Mouse (Mus musculus) heart, postnatal 36 days (tissue): Measurements from ENCODE around the gene 4430402I18Rik. TPM values are rescaled to one million over a fixed set of nuclear protein-coding genes. Genes with fewer than 3 reads are reported as not detected.
A peak's percentile ranks its signal among the peaks of the same experiment; 100 is the strongest.

Source experiments
- DNase-seq, 2 experiments: peaks; one replicate each; pipeline ENCODE4 v3.0.0; 2021 to 2022
- intact Hi-C: fragments of 180-260 bp; cut with DNase I; formaldehyde crosslinking; loops from one replicate; pipeline ENCODE4 v1.15.1; 2025
- total RNA-seq, 2 experiments: library from RNA; stranded (reverse); gene quantifications; 2 replicates each; pipeline ENCODE4 v1.2.3; 2021

The 4430402I18Rik gene
- total RNA-seq, 2 experiments from 2014 or later = 22.9 to 25.9 TPM

GRCm38 (mm10) chr19:28908186-28908585 lies 59.4 kb downstream of the 4430402I18Rik start:
- DNase-seq = no peak
- intact Hi-C loops = no loop called here

GRCm38 (mm10) chr19:28903536-28904119 lies 64.0 kb downstream of the 4430402I18Rik start:
- intact Hi-C loops = no loop called here
- DNase-seq = no peak

GRCm38 (mm10) chr19:28902806-28903205 lies 64.8 kb downstream of the 4430402I18Rik start:
- intact Hi-C loops = no loop called here
- DNase-seq = no peak

DNA sequence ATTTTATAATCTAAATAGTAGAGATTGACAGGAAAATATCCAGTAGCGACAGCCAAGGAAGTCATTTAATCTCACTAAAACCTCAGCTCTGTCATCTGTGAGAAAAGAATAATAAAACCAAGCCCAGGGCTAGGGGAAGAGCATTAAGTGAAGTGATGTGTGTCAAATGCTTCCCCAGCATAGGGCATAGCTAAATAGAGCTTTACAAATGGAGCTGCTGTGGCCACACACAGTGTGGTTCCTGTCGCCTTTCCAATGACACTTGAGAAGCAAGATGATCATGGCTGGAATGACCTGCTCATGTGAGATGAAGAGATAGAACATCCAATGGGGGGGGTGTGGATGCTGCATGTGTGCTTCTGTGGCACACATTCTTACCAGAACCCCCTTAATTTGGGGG lies 65.5 kb downstream of the 4430402I18Rik start:
- intact Hi-C loops = no loop called here
- DNase-seq = no peak

DNA sequence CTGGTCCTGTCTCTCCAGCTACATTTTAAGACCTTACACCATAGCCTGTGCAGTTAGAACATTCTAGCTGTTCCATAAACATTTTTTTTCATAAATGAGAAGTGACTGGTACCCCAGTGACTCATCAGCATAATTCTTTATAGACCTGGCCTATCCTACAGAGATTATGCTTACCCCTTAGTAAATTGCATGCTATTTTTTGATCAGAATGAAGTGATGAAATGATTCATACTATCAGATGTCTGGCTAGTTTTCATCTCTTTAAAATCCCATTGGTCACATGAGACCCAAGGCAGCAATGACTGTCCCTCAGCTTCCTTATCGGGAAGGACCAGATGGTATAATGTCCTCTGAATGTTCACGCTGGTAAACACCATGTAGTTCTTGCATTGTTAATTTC lies 66.8 kb downstream of the 4430402I18Rik start:
- intact Hi-C loops = no loop called here
- DNase-seq = no peak

DNA sequence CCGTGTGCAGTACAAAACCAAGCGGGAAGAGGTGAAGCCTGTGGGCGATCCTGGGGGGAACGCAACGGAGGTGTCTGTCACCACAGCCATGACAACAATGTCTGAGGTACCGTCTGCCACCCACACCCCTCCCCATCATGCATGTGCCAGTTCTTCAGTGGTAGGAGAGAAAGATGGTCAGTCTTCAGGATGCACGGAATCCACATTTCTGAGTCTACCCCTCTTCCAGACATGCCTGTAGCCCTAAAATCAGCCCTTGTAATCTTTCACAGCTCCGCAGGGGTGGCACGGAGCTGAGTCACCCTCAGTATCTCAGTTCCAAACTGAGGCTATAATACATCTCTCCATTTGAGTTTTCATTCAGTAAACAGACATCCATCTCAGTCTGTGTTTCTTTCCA lies 70.1 kb downstream of the 4430402I18Rik start:
- intact Hi-C loops = no loop called here
- DNase-seq = no peak

DNA sequence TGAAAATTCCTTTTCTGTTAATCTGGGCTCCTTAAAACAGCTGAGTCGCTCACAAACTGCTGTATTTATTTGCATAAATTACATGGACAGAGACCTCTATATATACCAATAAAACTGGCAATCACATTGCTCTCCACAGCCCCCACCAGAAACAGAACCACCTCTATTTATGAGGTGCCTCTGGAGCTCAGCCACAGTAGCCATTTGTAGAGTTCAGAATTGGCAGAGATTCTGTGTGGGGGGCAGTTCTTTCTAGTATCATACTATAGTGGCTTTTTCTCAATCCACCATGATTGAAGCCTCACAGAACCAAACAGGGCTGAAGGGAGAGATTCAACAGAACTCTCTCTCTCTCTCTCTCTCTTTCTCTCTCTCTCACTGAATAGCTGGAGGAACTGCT lies 71.0 kb downstream of the 4430402I18Rik start:
- DNase-seq = no peak
- intact Hi-C loops = no loop called here

DNA sequence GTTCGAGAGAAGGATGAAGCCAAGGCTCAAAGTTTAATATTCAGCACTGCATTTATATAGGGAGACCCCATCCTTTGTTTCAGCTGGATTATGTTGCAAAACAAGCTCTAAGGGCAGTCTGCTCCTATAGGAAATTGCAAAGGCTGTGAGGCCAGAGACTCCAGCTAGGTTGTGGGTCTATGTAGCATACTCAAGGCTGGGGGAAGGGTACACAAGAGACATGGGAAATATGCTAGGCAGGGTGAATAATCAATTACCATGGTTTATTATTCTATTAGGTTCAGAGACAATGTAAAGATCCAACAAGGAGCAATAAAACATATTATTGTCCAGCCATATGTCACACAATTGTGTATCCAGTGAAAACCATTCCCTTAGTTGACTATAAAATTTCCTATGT lies 75.7 kb downstream of the 4430402I18Rik start:
- intact Hi-C loops = no loop called here
- no peak for DNase-seq

DNA sequence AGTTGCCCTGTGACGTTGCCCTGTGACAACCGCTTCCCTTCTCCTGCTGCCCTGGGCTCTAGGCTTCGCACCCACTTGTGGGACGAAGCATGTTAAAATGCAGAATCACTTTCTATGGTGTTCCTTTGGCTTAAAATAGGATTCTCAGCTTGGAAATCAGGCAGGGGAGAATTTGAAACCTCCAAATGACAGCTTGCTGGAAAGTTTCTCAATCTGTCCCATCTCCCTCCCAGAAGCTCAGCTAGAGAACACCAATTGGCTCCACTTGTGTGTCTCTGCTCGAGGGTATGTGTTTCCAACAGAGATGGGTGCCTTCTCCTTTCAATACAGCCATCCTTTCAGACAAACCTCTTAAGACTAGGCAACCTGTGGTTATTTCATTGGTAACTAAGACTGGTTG lies 76.4 kb downstream of the 4430402I18Rik start:
- DNase-seq = no peak

DNA sequence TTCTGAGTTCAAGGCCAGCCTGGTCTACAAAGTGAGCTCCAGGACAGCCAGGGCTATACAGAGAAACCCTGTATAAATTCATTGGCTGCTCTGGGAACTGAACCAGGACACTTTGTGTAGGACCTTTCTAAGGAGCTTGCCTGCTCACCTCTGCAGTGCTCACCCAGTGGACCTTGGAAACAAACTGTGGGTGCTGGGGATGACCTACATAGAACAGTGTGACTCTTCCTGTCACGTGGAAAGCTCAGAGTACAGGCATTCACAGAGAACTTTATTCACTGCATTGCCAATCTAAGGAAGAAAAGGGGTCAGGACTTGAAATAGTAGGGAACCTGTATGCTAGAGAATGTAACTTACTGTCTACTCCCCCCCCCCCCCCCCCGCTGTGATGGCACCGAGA lies 78.3 kb downstream of the 4430402I18Rik start:
- intact Hi-C loops = no loop called here
- no peak for DNase-seq

More for the DNA sequence above, 76.4 kb downstream of the 4430402I18Rik start:
- intact Hi-C loops = no loop called here

DNA sequence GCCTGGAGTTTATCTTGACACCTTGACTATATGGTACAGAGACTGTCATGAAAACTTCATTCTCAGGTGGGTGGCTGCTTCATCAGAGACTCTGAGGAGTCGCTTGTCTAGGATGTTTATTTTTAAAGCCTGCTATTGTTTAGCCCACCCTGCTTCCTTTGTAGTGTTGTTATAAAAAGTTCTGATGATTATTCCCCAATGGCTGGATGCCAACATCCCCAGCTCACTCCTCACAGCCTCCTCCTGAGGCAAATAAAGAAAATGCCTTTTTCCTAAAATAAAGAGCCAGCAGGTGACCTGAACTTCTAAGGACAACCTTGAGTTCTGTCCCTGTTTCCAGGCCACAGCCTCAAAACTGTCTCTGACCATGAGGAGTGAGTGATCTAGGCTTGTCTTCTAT lies 79.1 kb downstream of the 4430402I18Rik start:
- intact Hi-C loops = no loop called here
- no peak for DNase-seq

DNA sequence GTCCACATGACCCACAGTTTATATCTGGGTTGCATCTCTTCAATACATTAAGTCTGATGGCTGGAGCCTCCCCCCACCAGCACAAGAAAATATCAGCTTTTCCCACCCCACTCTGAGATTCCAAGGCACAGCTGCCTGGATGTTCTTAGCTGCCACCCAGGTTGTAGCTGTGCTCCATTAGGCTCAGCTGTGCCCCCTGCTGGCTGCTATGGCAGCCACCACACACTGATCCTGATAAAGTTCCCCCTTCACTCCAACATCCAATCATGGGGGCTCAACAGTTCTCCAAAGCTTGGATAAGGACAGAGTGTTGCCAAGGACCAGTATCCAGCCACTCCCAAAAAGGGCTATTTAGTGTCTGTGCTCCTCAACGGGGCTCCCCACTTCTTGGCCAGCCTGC lies 84.5 kb downstream of the 4430402I18Rik start:
- peak; percentile 10 to 26 for DNase-seq
- intact Hi-C loops = loop anchor here (2.0 kb wide), 1 partner anchor 106 kb away; no protein-coding TSS in a partner anchor

DNA sequence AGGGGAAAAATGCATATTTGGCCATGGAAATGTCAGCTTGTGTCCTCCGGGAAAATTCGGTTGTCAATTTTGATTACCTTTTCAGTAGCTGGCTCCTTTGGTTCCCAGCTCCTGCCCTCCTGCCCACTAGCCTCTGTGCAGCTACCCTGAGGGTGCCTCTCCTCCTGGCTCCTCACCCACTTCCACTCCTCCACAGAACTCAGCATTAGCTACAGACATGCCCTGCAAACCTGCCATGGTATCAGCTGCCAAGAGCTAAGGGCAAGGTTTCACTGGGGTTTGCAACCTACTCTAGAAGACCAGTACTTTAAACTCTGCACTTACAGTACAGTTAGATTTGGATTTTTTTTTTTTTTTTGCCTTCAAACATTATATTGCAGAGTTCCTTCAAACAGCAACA lies 88.1 kb downstream of the 4430402I18Rik start:
- intact Hi-C loops = no loop called here
- no peak for DNase-seq

DNA sequence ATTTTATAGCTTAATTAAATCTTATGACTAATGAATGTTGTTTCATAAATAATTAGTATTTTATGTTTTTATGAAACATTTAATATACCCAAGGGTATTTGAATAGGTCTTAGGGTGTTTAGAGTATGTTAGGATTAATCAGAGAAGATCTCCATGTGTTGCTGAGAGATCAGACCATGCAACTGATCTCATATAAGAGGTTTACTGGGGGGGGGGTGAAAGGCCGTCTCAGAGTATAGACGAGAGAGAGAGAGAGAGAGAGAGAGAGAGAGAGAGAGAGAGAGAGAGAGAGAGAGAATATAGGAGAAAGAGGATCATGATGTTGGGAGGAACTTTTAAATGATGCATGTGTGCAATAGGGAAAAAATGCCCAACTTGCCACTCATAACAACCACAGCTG lies 97.2 kb downstream of the 4430402I18Rik start:
- no peak for DNase-seq
- intact Hi-C loops = no loop called here

DNA sequence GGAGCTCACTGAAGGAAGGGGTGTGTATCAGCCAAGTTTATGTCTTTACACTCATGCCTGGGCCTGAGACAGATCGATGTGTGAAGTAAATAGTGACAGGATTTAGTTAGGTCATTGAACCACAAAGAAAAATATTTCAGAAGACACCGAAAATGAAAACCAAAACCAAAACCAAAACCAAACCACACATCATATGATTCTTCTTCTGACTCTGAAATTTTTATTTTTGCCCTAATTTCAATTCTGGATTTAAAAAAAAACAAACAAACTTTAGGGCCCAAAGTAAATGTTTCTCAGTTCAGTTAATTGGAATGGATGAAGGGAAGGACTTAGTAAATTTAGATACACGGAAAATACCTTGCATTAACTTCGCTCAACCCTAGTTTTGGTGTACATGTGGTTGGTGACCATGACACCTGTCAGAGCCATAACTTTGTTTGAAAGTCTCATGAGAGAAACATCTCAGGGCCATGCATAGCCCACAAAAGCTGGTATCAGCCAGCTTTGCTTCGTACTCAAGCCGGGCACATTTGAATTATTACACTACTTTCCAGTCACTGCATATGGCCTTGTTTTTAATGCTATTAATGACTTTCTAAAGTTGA lies 98.2 kb downstream of the 4430402I18Rik start:
- DNase-seq = no peak
- intact Hi-C loops = no loop called here

DNA sequence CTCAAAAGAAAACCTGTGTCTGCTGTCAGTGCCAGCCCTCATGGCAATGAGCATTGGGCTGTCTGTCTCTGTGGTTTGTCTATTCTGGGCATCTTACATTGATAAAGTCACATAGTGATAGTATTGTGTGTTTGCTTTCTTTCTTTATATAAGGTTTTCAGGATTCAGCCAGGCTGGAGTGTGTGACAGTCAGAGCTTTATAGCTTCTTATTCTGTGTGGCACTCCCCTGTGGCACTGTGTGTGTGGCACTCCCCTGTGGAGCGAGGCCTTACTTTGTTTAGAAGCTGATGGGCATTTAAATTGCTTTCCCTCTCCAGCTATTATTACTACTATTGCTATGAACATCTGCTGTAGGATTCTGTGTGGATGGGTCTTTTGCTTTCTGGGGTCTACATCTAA lies 102.1 kb downstream of the 4430402I18Rik start:
- no peak for DNase-seq
- intact Hi-C loops = no loop called here

GRCm38 (mm10) chr19:28864981-28865380 lies 102.6 kb downstream of the 4430402I18Rik start:
- DNase-seq = no peak
- intact Hi-C loops = no loop called here

- intact Hi-C loops = no loop called here
- no peak for DNase-seq
These were observed 104.0 kb downstream of the 4430402I18Rik start for GRCm38 (mm10) chr19:28863626-28864025.

DNA sequence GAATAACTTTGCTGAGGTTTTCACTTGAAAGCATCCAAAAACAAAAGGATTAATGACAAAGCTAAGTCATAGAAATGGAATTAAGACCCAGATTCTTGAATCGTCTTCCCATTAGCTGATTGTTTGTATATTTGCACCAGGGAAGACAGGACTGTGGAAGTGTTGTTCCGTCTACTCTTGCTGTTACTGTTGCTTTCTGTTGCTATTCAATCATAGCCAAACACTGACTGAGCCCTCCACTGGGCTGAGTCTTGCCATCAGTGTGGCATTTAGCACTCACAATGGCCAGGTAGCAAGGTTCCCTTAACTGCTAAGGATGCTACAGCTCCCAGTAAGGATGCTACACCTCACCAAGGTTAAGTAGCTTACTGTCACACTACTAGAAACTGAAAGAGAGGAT lies 107.4 kb downstream of the 4430402I18Rik start:
- intact Hi-C loops = no loop called here

DNA sequence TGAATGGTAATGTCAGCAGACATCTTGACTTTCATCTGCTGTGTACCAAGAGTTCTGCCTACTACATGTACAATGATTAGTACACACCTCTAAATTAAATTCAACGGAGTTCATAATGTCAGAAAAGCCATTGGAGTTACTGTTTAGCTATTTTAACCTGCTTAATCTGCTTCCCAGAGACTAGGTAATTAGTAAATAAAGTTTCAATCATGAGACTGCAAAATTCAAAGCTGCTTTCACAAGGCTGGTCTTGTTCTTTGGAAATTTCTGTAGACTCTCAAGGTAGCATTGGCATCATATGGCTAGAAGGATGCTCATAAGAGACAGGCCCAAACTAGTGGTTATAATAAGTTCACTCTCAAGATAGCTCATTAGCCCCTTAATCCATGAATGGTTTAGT lies 112.8 kb downstream of the 4430402I18Rik start:
- DNase-seq = no peak
- intact Hi-C loops = no loop called here

More for the DNA sequence above, 107.4 kb downstream of the 4430402I18Rik start:
- no peak for DNase-seq

DNA sequence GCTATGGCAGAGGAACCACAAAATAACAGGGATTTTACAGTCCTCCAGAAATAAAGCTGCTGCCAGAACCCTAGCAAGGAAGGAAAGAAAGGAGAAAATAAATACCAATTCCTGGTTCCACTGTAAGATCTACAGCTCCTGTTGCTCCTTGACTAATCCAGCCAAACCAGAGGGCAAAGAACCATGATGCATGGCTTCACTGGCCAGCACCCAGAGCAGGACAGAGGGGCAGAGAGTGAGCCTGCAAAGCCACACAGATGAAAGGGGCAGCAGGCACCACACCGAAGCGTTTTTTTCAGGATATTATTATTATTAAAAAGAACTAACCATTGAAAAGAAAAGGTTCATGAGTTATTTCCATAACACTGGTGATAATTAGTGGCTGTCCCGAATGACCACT lies 115.6 kb downstream of the 4430402I18Rik start:
- no peak for DNase-seq
- intact Hi-C loops = no loop called here

- DNase-seq = no peak
- intact Hi-C loops = no loop called here
These were observed 117.1 kb downstream of the 4430402I18Rik start for GRCm38 (mm10) chr19:28850510-28850909.
